9 mouse cellular contexts compared by ENCODE assay signal in genomic region chr4:57434705-57435360, GRCm38 (mm10). TPM values are rescaled to one million over a fixed set of nuclear protein-coding genes. Genes with fewer than 3 reads are reported as not detected.
DNase-seq lines count a peak whose midpoint lies in the region; ATAC-seq lines count a peak whose summit lies in the region.
"Had no signal": no experiment of that assay in that cellular context is flagged by ENCODE, and none has a peak within 500 bp of the region (broad histone marks: within the 10 kb centered on the region; RNA-seq: fewer than 3 reads in every experiment).

No protein-coding gene starts in this region.

- DNase-seq in liver, embryonic 11.5 days (ENCODE audit: low spot score), result no peak
- no peak for DNase-seq in liver
- peak; percentile 10 to 21 for DNase-seq in cerebellum, postnatal 4 days (ENCODE audit: low spot score in 2 of 2)
- DNase-seq in hindbrain, embryonic 14.5 days (ENCODE audit: low spot score), result peak; percentile 48
- DNase-seq in thymus, postnatal 25 days, result no peak
- no peak for DNase-seq in B cell, adult 2 months
- DNase-seq in kidney, postnatal 10 days, result no peak

- no peaks in the 10 kb centered on the region for H3K36me3 ChIP-seq in liver, embryonic 11.5 days (ENCODE audit: control insufficient read depth, insufficient read depth, low read length)
- no peaks in the 10 kb centered on the region for H3K36me3 ChIP-seq in hindbrain, embryonic 14.5 days (replicated peaks; ENCODE audit: control insufficient read depth, insufficient read depth)
- no peaks in the 10 kb centered on the region for H3K36me3 ChIP-seq in midbrain, embryonic 13.5 days

- ATAC-seq in liver, embryonic 11.5 days (replicated peaks; ENCODE audit: low FRiP score), result no peak
- ATAC-seq in hindbrain, embryonic 14.5 days (ENCODE audit: low FRiP score), result peak; percentile 24; the same call in 1 of the 2 replicates
- ATAC-seq in midbrain, embryonic 13.5 days, result peak; percentile 51

- no peak overlapping the region for H3K27ac ChIP-seq in liver, embryonic 11.5 days (ENCODE audit: low read depth, low read length)
- H3K27ac ChIP-seq in hindbrain, embryonic 14.5 days, result peak overlapping the region; percentile 90
- H3K27ac ChIP-seq in midbrain, embryonic 13.5 days, result peak overlapping the region; percentile 84

- peak overlapping the region; percentile 89 for H3K4me2 ChIP-seq in liver, embryonic 11.5 days
- H3K4me2 ChIP-seq in hindbrain, embryonic 14.5 days (replicated peaks), result peak overlapping the region; percentile 92
- peak overlapping the region; percentile 96 for H3K4me2 ChIP-seq in midbrain, embryonic 13.5 days (replicated peaks)

- peak overlapping the region; percentile 50 for H3K4me3 ChIP-seq in liver, embryonic 11.5 days (ENCODE audit: low read depth, low read length)
- peak overlapping the region; percentile 61 for H3K4me3 ChIP-seq in hindbrain, embryonic 14.5 days (replicated peaks; ENCODE audit: low read length)
- H3K4me3 ChIP-seq in midbrain, embryonic 13.5 days (replicated peaks), result peak overlapping the region; percentile 75

- 18% methylated on average over 19 of the region's 19 CpGs for WGBS in liver, embryonic 11.5 days
- WGBS in hindbrain, embryonic 14.5 days, result 16% methylated on average over 19 of the region's 19 CpGs
- 19% methylated on average over 19 of the region's 19 CpGs for WGBS in midbrain, embryonic 13.5 days

- no peak overlapping the region for H3K9ac ChIP-seq in liver, embryonic 11.5 days (ENCODE audit: low read depth, low read length)
- H3K9ac ChIP-seq in hindbrain, embryonic 14.5 days, result peak overlapping the region; percentile 82
- H3K9ac ChIP-seq in midbrain, embryonic 13.5 days (replicated peaks), result peak overlapping the region; percentile 75

- H3K27me3 ChIP-seq in liver, embryonic 11.5 days (replicated peaks; ENCODE audit: control insufficient read depth, insufficient read depth, low read length), result peaks cover 45% of the 10 kb centered on the region
- no peaks in the 10 kb centered on the region for H3K27me3 ChIP-seq in hindbrain, embryonic 14.5 days (ENCODE audit: control insufficient read depth, insufficient read depth, low read length)
- H3K27me3 ChIP-seq in midbrain, embryonic 13.5 days, result peaks cover 26% of the 10 kb centered on the region

- no peaks in the 10 kb centered on the region for H3K9me3 ChIP-seq in liver, embryonic 11.5 days (ENCODE audit: control insufficient read depth, low read length)
- H3K9me3 ChIP-seq in hindbrain, embryonic 14.5 days (ENCODE audit: control insufficient read depth, low read length), result no peaks in the 10 kb centered on the region
- no peaks in the 10 kb centered on the region for H3K9me3 ChIP-seq in midbrain, embryonic 13.5 days

- H3K4me1 ChIP-seq in liver, embryonic 11.5 days (replicated peaks; ENCODE audit: control insufficient read depth, insufficient read depth, low read length), result 0 out of 2 replicates have a peak, but pooled peaks cover 4% of the 10 kb centered on the region
- H3K4me1 ChIP-seq in hindbrain, embryonic 14.5 days (replicated peaks; ENCODE audit: control insufficient read depth, insufficient read depth, low read length), result peaks cover 14% of the 10 kb centered on the region; the same call in 1 of the 2 replicates
- H3K4me1 ChIP-seq in midbrain, embryonic 13.5 days (replicated peaks), result peaks cover 19% of the 10 kb centered on the region

RNA-seq across cellular contexts. Expression of gene Palm2, which starts 0.8 kb away (rescaled TPM):
- polyA plus RNA-seq in liver, embryonic 11.5 days (2014; fragmentation: Nextera tagmentation; extraction: Ambion mirVana), result 0.32 and 0.71 TPM in 2 replicates
- 14.3 and 18.6 TPM in 2 replicates for polyA plus RNA-seq in hindbrain, embryonic 14.5 days (2014; fragmentation: Nextera tagmentation; extraction: Ambion mirVana)
- 3.6 and 4.2 TPM in 2 replicates for polyA plus RNA-seq in midbrain, embryonic 13.5 days (2015; fragmentation: Nextera tagmentation; extraction: Ambion mirVana)
- polyA plus RNA-seq: liver, adult 2 months had no signal

Comparison
In these comparisons a context has a peak if more than half of its experiments do, and no peak if none do; other contexts are left out.
1. DNase-seq: peak in cerebellum, postnatal 4 days (2 of 2) and hindbrain, embryonic 14.5 days (single experiment); none in liver, embryonic 11.5 days (single experiment), liver (single experiment), thymus, postnatal 25 days (single experiment), B cell, adult 2 months (0 of 2) and kidney, postnatal 10 days (single experiment).
2. Peak in every context shown above with its lines, with median percentiles within 50 percentile points of each other: H3K4me2 ChIP-seq and H3K4me3 ChIP-seq.